Mouse (Mus musculus) ES-Bruce4 (cell line): Measurements from ENCODE around the gene Eva1c. TPM values are rescaled to one million over a fixed set of nuclear protein-coding genes. Genes with fewer than 3 reads are reported as not detected.

Experiments used
- H3K27ac ChIP-seq: 2 replicates; pipeline ENCODE4 v1.5.1; 2012; ENCODE audit warnings: low read length, inconsistent platforms; ENCODE audit not compliant: insufficient read depth
- H3K27me3 ChIP-seq: 2 replicates; pipeline ENCODE4 v1.6.1; 2012; ENCODE audit warnings: mild to moderate bottlenecking, low read length, inconsistent platforms; ENCODE audit not compliant: control insufficient read depth, poor library complexity, insufficient read depth, severe bottlenecking
- H3K36me3 ChIP-seq: 2 replicates; pipeline ENCODE4 v1.6.1; 2012; ENCODE audit warnings: inconsistent platforms, mild to moderate bottlenecking, low read length, moderate library complexity; ENCODE audit not compliant: control insufficient read depth, poor library complexity, insufficient read depth, severe bottlenecking
- H3K4me1 ChIP-seq: one replicate; pipeline ENCODE4 v1.8.1; 2011; ENCODE audit warnings: low read length; ENCODE audit not compliant: control insufficient read depth, insufficient read depth
- H3K4me3 ChIP-seq: 2 replicates; pipeline ENCODE4 v1.5.1; 2011; ENCODE audit warnings: low read depth, mild to moderate bottlenecking, low read length
- H3K9ac ChIP-seq: 2 replicates; pipeline ENCODE4 v1.6.1; 2012; ENCODE audit warnings: low read depth, mild to moderate bottlenecking, inconsistent platforms; ENCODE audit not compliant: poor library complexity, severe bottlenecking
- H3K9me3 ChIP-seq: replicated peaks from 2 replicates; pipeline ENCODE4 v1.6.1; 2012; ENCODE audit warnings: mild to moderate bottlenecking, low read length, inconsistent platforms; ENCODE audit not compliant: control insufficient read depth, poor library complexity, insufficient read depth, severe bottlenecking
- CTCF ChIP-seq: IDR thresholded peaks from one replicate; pipeline ENCODE4 v1.8.1; 2011; ENCODE audit warnings: low read depth, low read length
- EP300 ChIP-seq: IDR thresholded peaks from 2 replicates; pipeline ENCODE4 v1.6.1; 2011; ENCODE audit warnings: low read depth, low read length; ENCODE audit not compliant: insufficient read depth
- POLR2A ChIP-seq: IDR thresholded peaks from one replicate; pipeline ENCODE4 v1.8.1; 2011; ENCODE audit warnings: low read length; ENCODE audit not compliant: insufficient read depth
- polyA plus RNA-seq: library from polyadenylated mRNA; stranded (reverse); fragments of >200 nt; gene quantifications from 2 replicates; pipeline ENCODE4 v1.2.4, GENCODE M21; 2011; ENCODE audit warnings: low read depth; ENCODE audit not compliant: missing spikeins, insufficient read depth, insufficient read length

Eva1c gene
- polyA plus RNA-seq, 1 experiment, result 4.9 TPM

GRCm38 (mm10) chr16:90934687-90935328 is 108.3 kb downstream of the Eva1c start, which contains the start of gene Cfap298:
Gene Cfap298, minus strand, starts transcription at chr16:90935114.
- Histone ChIP-seq H3K9ac (peak within 1 kb of the TSS; percentile 73), H3K36me3 (no peaks in the 10 kb centered on the region), H3K27ac (no peak within 1 kb of the TSS), H3K4me1 (no peaks in the 10 kb centered on the region), H3K27me3 (no peaks in the 10 kb centered on the region), H3K4me3 (peak within 1 kb of the TSS; percentile 81), H3K9me3 (no peaks in the 10 kb centered on the region)
- TF ChIP-seq CTCF (no peak), POLR2A (peak; percentile 57), EP300 (peak; percentile 64; the same call in 1 of the 2 replicates)

DNA sequence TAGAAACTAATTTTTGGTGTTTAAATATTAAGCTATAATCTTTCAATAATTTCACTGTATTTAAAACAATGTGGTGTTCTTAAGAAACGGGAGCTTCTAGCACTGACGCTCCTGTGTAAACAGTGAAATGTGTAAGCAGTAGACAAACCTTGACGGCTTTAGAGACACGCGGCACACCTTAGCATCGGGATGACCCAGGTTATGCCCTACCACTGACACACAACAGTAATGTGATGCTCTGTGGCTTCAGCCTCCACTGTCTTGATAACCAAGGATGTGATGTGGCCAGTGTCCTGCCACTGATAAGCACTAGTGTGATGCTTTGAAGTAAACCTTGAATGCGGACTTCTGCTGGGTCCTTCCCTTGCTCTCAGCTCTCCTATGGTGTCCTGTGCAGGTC is 114.7 kb downstream of the Eva1c start:
- Histone ChIP-seq H3K9ac (no peak overlapping the region), H3K4me1 (no peaks in the 10 kb centered on the region), H3K27me3 (no peaks in the 10 kb centered on the region), H3K4me3 (no peak overlapping the region), H3K9me3 (no peaks in the 10 kb centered on the region), H3K27ac (no peak overlapping the region), H3K36me3 (no peaks in the 10 kb centered on the region)
- no peak for TF ChIP-seq POLR2A
- TF ChIP-seq EP300, result no peak
- no peak for TF ChIP-seq CTCF

DNA sequence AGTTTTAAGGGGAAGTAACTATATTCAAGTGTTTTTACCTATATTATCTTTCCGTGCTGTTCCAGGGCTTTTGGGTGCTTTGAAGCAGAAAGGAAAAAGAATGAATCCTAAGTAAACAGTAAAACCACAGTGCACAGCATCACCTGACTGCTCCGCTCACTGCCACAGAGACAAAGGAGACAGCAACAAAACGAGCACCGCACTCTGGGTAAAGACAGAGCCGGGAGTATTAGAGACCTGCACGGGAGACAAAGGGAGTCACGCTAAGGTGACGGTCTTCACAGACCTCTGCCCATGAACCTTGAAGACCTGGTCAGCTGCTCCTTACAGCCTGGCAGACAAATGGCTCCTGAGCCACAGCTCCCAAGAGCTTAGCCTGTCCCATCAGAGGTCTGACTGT is 120.5 kb downstream of the Eva1c start:
- Histone ChIP-seq H3K36me3 (no peaks in the 10 kb centered on the region; the same call in 1 of the 2 replicates), H3K9me3 (no peaks in the 10 kb centered on the region), H3K4me3 (no peak overlapping the region), H3K9ac (no peak overlapping the region), H3K4me1 (no peaks in the 10 kb centered on the region), H3K27me3 (no peaks in the 10 kb centered on the region), H3K27ac (no peak overlapping the region)
- TF ChIP-seq POLR2A, result no peak
- TF ChIP-seq CTCF, result no peak
- TF ChIP-seq EP300, result no peak

GRCm38 (mm10) chr16:90950354-90950963 is 123.9 kb downstream of the Eva1c start:
- no peaks in the 10 kb centered on the region for H3K9me3 ChIP-seq
- no peaks in the 10 kb centered on the region for H3K4me1 ChIP-seq
- no peaks in the 10 kb centered on the region for H3K27me3 ChIP-seq
- H3K4me3 ChIP-seq, result no peak overlapping the region
- no peaks in the 10 kb centered on the region; the same call in 1 of the 2 replicates for H3K36me3 ChIP-seq
- H3K9ac ChIP-seq, result no peak overlapping the region
- TF ChIP-seq EP300 (no peak), CTCF (peak; percentile 32), POLR2A (no peak)
- H3K27ac ChIP-seq, result no peak overlapping the region

GRCm38 (mm10) chr16:90953147-90953546 is 126.6 kb downstream of the Eva1c start:
- no peaks in the 10 kb centered on the region for H3K4me1 ChIP-seq
- H3K9ac ChIP-seq, result no peak overlapping the region
- no peaks in the 10 kb centered on the region; the same call in none of the 2 replicates for H3K36me3 ChIP-seq
- no peaks in the 10 kb centered on the region for H3K27me3 ChIP-seq
- H3K9me3 ChIP-seq, result no peaks in the 10 kb centered on the region
- no peak overlapping the region for H3K4me3 ChIP-seq
- TF ChIP-seq EP300, result no peak
- TF ChIP-seq POLR2A, result no peak
- no peak for TF ChIP-seq CTCF
- H3K27ac ChIP-seq, result no peak overlapping the region

DNA sequence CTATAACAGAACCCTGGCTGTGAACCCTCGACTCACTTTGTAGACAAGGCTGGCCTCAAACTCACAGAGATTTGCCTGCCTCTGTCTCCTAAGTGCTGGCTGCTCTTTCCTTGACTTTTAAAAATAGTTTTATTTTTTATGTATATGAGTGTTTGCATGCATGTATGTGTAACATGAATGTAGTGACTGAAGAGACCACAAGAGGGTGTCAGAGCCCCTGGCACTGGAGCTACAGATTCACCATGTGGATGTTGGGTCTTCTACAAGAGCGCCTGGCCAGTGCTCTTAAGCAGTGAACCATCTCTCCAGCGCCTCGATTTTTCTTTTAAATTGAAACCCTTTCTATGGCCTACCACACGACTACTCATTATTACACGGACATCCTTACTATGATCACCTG is 127.3 kb downstream of the Eva1c start:
- Histone ChIP-seq H3K9ac (no peak overlapping the region), H3K4me1 (no peaks in the 10 kb centered on the region), H3K4me3 (no peak overlapping the region), H3K27me3 (no peaks in the 10 kb centered on the region), H3K9me3 (no peaks in the 10 kb centered on the region), H3K36me3 (no peaks in the 10 kb centered on the region; the same call in none of the 2 replicates), H3K27ac (no peak overlapping the region)
- TF ChIP-seq CTCF, result peak; percentile 10
- TF ChIP-seq POLR2A, result no peak

Other genes with a start within 250 kb of the Eva1c start
- gene Mis18a, start 99.3 kb upstream of the Eva1c start, polyA plus RNA-seq, result 32.3 and 33.2 TPM in 2 replicates
- gene Mrap, start 88.5 kb upstream of the Eva1c start, polyA plus RNA-seq, result 0.67 TPM in 1 of 2 replicates, not detected in the other
- gene Urb1, start 16.3 kb upstream of the Eva1c start, polyA plus RNA-seq, result 24.4 and 27.0 TPM in 2 replicates
- gene Cfap298, start 108.4 kb downstream of the Eva1c start, polyA plus RNA-seq, result 56.9 and 58.9 TPM in 2 replicates
- 27.5 and 33.2 TPM in 2 replicates for gene Synj1, start 184.6 kb downstream of the Eva1c start, polyA plus RNA-seq
- gene Paxbp1, start 217.8 kb downstream of the Eva1c start, polyA plus RNA-seq, result 96.0 and 108 TPM in 2 replicates